Mouse (Mus musculus): Measurements from ENCODE around the gene Il17re.

Il17re gene

DNA sequence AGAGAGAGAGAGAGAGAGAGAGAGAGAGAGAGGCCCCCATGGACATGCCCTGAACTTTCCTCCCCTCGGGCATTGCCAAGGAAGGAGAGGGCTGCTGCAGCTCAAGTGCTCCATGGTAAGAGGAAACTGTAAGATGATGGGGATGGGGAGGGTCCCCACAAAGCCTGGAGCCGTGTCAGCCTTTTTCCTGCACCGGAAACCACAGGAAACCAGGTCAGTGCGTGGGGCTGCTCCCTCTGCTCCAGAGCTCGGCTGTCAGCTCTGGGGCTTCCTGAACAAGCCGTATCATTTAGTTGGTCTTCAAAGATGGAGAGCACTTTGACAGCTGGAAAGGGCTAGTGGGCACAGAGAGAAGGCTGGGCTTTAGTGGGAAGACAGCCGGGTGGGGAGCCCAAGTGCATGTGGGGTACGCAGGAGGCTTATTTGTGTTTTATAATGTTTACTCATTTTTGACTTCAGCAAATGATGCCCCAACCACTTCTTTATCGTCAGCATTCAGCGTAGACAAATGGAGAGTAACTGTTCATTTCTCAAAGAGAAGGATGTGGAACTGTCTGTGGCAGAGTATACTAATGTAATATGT lies at the start of gene Il17re:
Gene Il17re, plus strand, starts transcription at position 533 of the 583 bp plus-strand sequence.
- no peak for DNase-seq (ENCODE audit: low spot score in 2 of 2)

GRCm38 (mm10) chr6:113410001-113410400 lies 48.3 kb upstream of the Il17re start:
- DNase-seq (ENCODE audit: low spot score in 2 of 2), result no peak

DNA sequence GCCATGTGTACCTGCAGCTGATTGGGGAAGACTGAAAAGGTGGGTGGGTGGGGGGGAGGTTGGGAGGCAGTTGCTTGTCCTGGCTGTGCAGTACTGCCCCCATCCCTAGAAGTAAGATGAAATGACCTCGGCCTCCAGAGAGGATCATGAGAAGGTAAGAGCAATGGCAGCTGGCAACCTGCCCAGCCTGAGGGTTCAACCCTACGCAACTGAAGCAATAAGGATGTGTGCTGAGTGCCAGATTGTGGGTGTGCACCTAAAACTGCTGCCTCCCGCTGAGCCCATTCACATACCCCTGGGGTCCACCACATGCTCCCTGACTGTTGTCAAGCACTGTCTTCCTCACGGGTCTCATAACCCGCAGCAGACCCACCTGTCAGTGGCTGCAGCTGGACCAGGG lies 41.9 kb upstream of the Il17re start:
- DNase-seq (ENCODE audit: low spot score in 2 of 2), result no peak

DNA sequence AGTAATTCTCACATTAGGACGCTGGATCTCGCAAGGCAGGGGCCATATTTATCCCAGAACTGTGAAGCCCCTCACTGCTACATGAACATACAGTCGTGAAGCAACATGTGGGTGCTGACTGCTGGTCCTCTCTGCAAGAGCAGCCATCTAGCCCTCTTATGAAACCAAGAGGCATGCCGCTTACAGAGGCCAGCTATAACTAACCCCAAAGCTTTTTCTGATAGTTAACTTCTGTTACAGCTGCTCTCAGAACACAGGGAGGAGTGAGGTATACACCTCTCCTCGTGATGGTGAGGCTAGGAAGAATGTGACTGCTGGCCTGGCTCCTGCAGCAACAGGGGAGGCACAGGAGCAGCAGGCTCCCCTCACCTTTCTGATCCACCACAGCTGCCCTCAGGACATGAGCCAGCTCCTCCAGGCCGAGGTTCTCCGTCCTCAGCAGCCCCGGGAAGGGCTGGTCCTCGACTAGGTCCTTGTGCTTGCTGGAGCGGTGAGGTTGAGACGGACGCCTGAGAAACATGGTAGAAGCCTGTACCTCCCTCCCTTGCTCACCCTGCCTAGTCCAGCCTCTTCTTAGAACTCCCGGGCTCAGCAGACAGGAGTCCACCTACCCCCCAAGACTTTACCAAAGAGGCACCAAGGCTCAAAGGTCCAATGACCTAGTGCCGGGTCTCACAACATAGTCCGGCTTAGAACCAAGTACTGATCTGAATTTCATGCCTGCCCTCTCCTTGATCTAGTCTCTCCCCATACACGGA lies 39.7 kb upstream of the Il17re start:
- no peak for DNase-seq (ENCODE audit: low spot score in 2 of 2)

- DNase-seq (ENCODE audit: low spot score in 2 of 2), result peak; percentile 91 to 96
Observed at GRCm38 (mm10) chr6:113419199-113419587, 39.1 kb upstream of the Il17re start, which contains the start of gene Rpusd3. Gene Rpusd3 (minus strand): TSS chr6:113419340.

DNA sequence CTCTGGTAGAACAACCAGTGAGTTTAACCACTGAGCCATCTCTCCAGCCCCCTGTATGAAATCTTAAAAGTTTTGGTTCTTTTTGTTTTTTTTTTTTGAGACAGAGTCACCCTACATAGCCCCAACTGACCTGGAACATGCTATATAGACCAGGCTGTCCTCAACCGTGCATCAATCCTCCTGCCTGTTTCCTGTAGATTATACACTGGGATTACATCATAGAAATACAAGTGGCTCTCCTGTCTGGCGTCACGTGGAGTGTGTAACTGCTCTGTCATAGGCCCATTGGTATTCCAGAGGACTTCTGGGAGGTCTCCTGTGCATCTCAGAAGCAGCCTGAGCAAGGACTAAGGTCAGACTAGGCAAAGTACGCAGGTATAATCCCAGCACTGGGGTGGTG lies 35.3 kb upstream of the Il17re start:
- no peak for DNase-seq (ENCODE audit: low spot score in 2 of 2)

GRCm38 (mm10) chr6:113424187-113424586 lies 34.1 kb upstream of the Il17re start:
- DNase-seq (ENCODE audit: low spot score in 2 of 2), result no peak

DNA sequence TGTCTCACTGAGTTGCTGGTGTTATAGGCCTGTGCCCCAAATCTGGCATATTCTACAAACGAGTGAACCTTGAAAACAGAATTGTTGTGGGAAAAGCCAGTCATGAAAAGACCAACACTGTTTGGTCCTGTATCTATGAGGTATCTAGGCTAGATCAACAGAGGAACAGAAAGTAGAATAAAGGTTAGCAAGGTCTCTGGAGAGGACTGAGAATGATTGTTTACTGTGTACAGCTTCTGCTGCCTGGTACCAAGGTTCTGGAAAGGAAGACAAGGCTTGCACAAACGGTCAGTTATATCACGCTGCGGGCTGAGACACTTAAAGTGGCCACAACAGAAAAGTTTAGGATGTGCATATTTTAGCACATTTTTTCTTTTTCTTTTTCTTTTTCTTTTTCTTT lies 31.6 kb upstream of the Il17re start:
- no peak for DNase-seq (ENCODE audit: low spot score in 2 of 2)

GRCm38 (mm10) chr6:113427397-113427796 lies 30.9 kb upstream of the Il17re start:
- DNase-seq (ENCODE audit: low spot score in 2 of 2), result no peak

DNA sequence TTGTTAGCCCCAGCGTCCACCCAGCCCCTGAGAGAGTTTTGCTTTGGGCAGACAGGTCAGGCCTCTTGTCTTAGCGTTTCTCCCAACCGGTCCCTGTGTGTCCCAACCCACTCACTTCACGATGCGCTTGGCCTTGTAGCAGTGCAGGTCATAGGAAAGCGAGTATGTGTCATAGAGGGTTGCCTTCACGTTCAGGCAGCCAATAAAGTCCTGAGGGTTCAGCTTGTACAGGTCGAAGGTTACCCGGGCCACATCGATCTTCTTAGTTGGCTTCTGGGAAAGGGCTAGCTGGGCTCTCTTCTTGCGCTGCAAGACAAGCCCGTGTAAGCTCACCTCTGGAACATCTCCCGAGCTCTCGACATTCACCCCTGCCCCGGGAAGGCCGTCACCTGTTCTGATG lies 30.3 kb upstream of the Il17re start:
- DNase-seq (ENCODE audit: low spot score in 2 of 2), result no peak

- DNase-seq (ENCODE audit: low spot score in 2 of 2), result no peak
Observed at GRCm38 (mm10) chr6:113429965-113430364, 28.3 kb upstream of the Il17re start.

DNA sequence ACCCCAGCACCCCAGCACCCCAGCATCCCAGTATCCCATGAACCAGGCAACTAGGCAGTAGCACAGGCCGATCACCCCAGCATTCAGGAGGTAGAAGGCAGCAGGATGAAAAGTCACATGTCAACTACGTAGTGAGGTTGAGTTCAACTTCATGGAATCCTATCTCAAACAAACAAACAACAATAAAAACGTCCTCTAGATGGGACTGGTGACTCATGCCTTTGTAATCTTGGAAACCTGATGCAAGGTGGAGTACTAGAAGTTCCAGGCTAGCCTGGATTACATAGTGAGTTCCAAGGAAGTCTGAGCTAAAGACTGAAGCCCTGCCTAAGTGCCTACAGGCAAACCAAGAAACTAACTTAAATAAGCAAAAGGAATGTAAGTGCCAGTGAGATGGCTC lies 27.4 kb upstream of the Il17re start:
- DNase-seq (ENCODE audit: low spot score in 2 of 2), result no peak

DNA sequence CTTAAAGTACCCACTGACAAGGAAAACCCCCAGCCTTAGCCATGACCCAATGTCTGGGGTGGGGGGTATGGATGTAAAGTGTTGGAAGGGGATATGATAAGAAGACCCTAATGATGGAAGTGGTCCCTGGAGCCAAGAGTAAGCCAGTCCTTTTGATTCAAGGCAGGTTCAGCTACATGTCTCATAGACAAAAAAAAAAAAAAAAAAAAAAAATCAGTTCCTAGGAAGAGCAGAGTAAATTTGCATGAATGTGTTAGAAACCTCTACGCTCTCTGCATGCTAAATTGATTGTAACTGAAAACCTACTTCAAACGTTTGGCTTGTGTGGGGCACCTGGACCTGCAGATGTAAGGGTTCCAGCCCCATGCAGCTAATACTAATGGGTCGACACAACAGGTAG lies 26.5 kb upstream of the Il17re start:
- no peak for DNase-seq (ENCODE audit: low spot score in 2 of 2)

DNA sequence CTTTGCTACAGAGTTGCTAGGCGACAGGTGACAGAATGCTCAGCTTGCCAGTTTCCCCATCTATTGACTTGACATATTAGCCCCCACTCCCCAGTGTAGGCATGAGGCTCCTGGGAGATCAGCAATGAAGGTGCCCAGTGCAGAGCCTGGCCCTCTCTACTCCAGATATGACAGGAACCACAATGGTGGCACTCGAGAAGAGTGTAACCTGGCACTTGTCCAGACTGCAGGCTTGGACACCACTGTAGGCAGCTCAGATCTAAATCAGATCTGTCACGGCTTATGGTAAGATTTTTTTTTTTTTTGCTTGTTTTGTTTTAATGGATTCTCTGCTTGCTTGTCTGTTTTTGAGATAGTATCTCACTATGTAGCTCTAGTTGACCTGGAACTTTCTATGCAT lies 24.6 kb upstream of the Il17re start:
- DNase-seq (ENCODE audit: low spot score in 2 of 2), result no peak

GRCm38 (mm10) chr6:113434691-113435090 lies 23.6 kb upstream of the Il17re start:
- DNase-seq (ENCODE audit: low spot score in 2 of 2), result no peak

DNA sequence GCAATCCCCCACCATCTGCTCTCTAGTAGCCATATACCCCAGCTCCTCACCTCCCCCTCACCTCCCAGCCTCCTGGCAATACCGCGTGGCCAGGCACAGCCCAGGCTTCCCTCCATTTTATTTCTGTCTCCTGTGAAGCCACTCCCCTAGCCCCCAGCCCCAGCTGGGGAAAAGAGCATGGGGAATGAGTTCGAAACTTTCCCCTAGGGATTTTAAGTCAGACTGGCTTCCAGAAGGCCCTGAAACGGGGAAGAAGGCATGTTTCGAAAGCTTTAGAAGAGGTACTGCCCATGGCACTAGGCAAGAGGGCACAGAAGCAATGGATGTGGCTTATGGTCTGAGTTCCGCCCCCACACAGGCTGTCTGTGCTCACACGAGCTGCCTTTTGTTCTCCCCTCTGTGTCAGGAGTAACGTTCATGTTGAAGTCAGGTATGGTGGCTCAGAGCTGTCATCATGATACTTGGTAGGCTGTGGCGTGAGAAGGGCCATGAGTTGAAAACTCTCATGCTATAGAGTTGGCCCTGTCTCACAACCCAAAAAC lies 22.5 kb upstream of the Il17re start, which contains the start of gene Cidec:
Gene Cidec, minus strand, starts transcription at position 97 of the 542 bp plus-strand sequence.
- no peak for DNase-seq (ENCODE audit: low spot score in 2 of 2)

- no peak for DNase-seq (ENCODE audit: low spot score in 2 of 2)
Observed at GRCm38 (mm10) chr6:113437135-113437534, 21.1 kb upstream of the Il17re start.

GRCm38 (mm10) chr6:113438721-113439430 lies 19.4 kb upstream of the Il17re start:
- no peak for DNase-seq (ENCODE audit: low spot score in 2 of 2)

GRCm38 (mm10) chr6:113440686-113441085 lies 17.6 kb upstream of the Il17re start:
- no peak for DNase-seq (ENCODE audit: low spot score in 2 of 2)

DNA sequence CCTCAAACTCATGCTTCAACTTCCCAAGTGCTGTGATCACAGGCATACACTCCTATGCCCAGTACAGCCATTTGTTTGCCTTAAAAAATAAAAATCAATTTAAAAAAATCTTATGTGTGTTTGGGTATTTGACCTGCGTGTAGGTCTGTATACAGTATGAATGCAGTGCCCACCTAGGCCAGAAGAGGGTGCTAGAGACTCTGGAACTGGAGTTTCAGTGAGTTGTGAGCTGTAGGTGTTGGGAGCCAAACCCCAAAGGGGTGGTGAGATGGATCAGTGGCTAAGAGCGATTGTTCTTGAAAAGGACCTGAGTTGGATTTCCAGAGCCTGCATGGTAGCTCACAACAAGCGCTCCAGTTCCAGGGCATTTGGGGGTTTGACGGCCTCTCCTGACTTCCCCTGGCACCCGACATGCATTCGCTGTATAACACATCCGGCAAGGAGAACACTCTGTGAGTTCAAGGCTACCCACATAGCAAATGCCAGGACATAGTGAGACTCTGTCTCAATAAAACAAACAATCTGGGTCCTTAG lies 17.1 kb upstream of the Il17re start:
- peak; percentile 49 to 73 for DNase-seq (ENCODE audit: low spot score in 2 of 2)

- no peak for DNase-seq (ENCODE audit: low spot score in 2 of 2)
Observed at GRCm38 (mm10) chr6:113442087-113442441, 16.2 kb upstream of the Il17re start.

DNA sequence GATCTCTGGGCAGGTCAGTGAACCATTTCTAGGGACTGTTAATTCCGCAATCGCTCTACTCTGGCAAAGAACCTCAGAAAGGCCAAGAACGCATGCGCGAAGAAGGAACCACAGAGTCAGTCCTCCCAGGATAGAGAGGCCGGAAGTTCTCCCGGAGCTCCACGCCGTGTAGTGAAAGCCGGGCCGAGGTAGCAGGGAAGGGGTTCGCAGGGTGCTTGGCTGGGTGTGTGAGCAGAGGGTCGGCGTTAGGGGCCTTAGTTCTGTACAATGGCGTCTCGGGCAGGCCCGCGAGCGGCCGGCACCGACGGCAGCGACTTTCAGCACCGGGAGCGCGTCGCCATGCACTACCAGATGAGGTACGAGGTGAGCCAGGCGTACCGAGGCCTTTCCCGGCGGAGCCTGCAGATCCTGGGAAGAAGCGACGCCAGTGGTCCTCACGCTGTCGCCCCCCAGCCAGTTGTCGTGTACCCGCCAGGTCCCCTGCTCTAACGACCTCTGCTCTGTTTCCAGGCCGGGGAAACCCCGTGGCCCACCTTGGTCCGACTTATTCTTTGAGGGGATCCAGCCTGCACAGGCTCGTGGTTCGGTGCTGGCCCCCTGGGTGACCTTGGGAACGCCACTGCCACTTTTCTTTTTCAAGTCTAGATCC lies 15.7 kb upstream of the Il17re start, which contains the start of gene Jagn1:
Gene Jagn1, plus strand, starts transcription at position 128 of the 649 bp plus-strand sequence.
- peak; percentile 77 to 83 for DNase-seq (ENCODE audit: low spot score in 2 of 2)
